Mouse (Mus musculus) lung, embryonic 15.5 days (tissue): ENCODE results near the gene BC055324. TPM values are rescaled to one million over a fixed set of nuclear protein-coding genes. Genes with fewer than 3 reads are reported as not detected.

Experiments used
- ATAC-seq: fragments of 200-750 bp; cut with Nextera tagmentation; 2 replicates; pipeline ENCODE4 v1.8.0; 2017; ENCODE audit warnings: moderate number of reproducible peaks, borderline replicate concordance; ENCODE audit not compliant: low FRiP score, low TSS enrichment; ENCODE audit errors: extremely low read depth
- H3K27ac ChIP-seq: fragments of 300-500 bp; sonication (generic); 2 replicates; pipeline ENCODE4 v1.5.1; 2015; ENCODE audit warnings: moderate library complexity, mild to moderate bottlenecking, inconsistent platforms
- H3K27me3 ChIP-seq: fragments of 300-500 bp; sonication (generic); 2 replicates; pipeline ENCODE4 v1.6.1; 2015; ENCODE audit warnings: inconsistent platforms
- H3K36me3 ChIP-seq: fragments of 300-500 bp; sonication (generic); 2 replicates; pipeline ENCODE4 v1.6.1; 2015; ENCODE audit warnings: inconsistent platforms
- H3K4me1 ChIP-seq: fragments of 300-500 bp; sonication (generic); 2 replicates; pipeline ENCODE4 v1.6.1; 2015; ENCODE audit warnings: inconsistent platforms
- H3K4me2 ChIP-seq: fragments of 300-500 bp; sonication (generic); 2 replicates; pipeline ENCODE4 v1.6.1; 2015; ENCODE audit warnings: inconsistent platforms, mild to moderate bottlenecking, moderate library complexity
- H3K4me3 ChIP-seq: fragments of 300-500 bp; sonication (generic); 2 replicates; pipeline ENCODE4 v1.5.1; 2015; ENCODE audit warnings: mild to moderate bottlenecking, inconsistent platforms
- H3K9ac ChIP-seq: fragments of 300-500 bp; sonication (generic); 2 replicates; pipeline ENCODE4 v1.6.1; 2015; ENCODE audit warnings: inconsistent platforms
- H3K9me3 ChIP-seq: fragments of 300-500 bp; sonication (generic); 2 replicates; pipeline ENCODE4 v1.6.1; 2016; ENCODE audit warnings: inconsistent platforms
- WGBS: fragments of 180-500 bp; shearing (Covaris S2); methylation state at CpG from one replicate; pipeline ENCODE4 v1.1.7; 2015; 5-methylcytosine and 5-hydroxymethylcytosine counted together
- polyA plus RNA-seq: library from polyadenylated mRNA; unstranded; fragments of >200 nt; fragmentation: Nextera tagmentation; extraction: Ambion mirVana; gene quantifications from 2 replicates; pipeline ENCODE4 v1.2.1, GENCODE M21; 2015

Gene BC055324
- polyA plus RNA-seq, 1 experiment from 2014 or later, result 27.2 TPM

DNA sequence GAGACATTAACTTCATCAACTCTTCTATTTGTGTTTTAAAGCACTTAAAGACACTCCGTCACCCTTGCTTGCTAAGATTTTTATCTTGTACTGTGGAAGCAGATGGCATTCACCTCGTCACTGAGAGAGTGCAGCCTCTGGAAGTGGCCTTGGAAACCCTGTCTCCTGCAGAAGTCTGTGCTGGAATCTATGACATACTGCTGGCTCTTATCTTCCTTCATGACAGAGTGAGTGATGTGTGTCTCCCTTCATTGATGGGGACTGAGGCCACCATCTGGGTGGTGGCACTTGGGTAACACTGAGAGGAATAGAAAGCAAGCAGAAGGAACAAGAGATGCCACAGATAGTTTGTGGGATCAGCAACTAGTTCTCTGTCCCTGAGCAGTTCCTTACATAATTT is 60.0 kb downstream of the BC055324 start:
- Histone ChIP-seq H3K9me3 (no peaks in the 10 kb centered on the region), H3K27me3 (no peaks in the 10 kb centered on the region), H3K36me3 (peaks cover 51% of the 10 kb centered on the region), H3K4me3 (no peak overlapping the region), H3K9ac (no peak overlapping the region), H3K4me2 (no peak overlapping the region), H3K4me1 (peaks cover 16% of the 10 kb centered on the region), H3K27ac (no peak overlapping the region)
- ATAC-seq, result no peak
- WGBS, result 72% methylated on average over 2 of the region's 2 CpGs

- Histone ChIP-seq H3K4me3 (no peak overlapping the region), H3K4me1 (peaks cover 21% of the 10 kb centered on the region), H3K4me2 (no peak overlapping the region), H3K36me3 (peaks cover 32% of the 10 kb centered on the region), H3K9ac (no peak overlapping the region), H3K27ac (no peak overlapping the region), H3K9me3 (no peaks in the 10 kb centered on the region), H3K27me3 (no peaks in the 10 kb centered on the region)
- WGBS, result 79% methylated on average over 8 of the region's 8 CpGs
- ATAC-seq, result no peak
These were observed 62.8 kb downstream of the BC055324 start for GRCm38 (mm10) chr1:163931801-163932200.

- peak overlapping the region; percentile 91 for H3K4me3 ChIP-seq
- H3K9ac ChIP-seq, result peak overlapping the region; percentile 92
- 2% methylated on average over 12 of the region's 12 CpGs for WGBS
- peak; percentile 29; the same call in 1 of the 2 replicates for ATAC-seq
- no peaks in the 10 kb centered on the region for H3K9me3 ChIP-seq
- H3K36me3 ChIP-seq, result peaks cover 19% of the 10 kb centered on the region
- H3K27me3 ChIP-seq, result no peaks in the 10 kb centered on the region; the same call in 1 of the 2 replicates
- H3K4me1 ChIP-seq, result peaks cover 21% of the 10 kb centered on the region
- peak overlapping the region; percentile 78 for H3K4me2 ChIP-seq
- H3K27ac ChIP-seq, result peak overlapping the region; percentile 78; the same call in 1 of the 2 replicates
These were observed 64.2 kb downstream of the BC055324 start for GRCm38 (mm10) chr1:163930458-163930794.

- Histone ChIP-seq H3K4me3 (peak overlapping the region; percentile 91), H3K4me1 (peaks cover 21% of the 10 kb centered on the region), H3K36me3 (peaks cover 13% of the 10 kb centered on the region), H3K27ac (peak overlapping the region; percentile 78), H3K9ac (peak overlapping the region; percentile 92), H3K4me2 (peak overlapping the region; percentile 78), H3K27me3 (no peaks in the 10 kb centered on the region; the same call in 1 of the 2 replicates), H3K9me3 (no peaks in the 10 kb centered on the region)
- peak; percentile 93 for ATAC-seq
- WGBS, result under 1% methylated on average over 76 of the region's 77 CpGs
These were observed 64.7 kb downstream of the BC055324 start for GRCm38 (mm10) chr1:163929636-163930457.

DNA sequence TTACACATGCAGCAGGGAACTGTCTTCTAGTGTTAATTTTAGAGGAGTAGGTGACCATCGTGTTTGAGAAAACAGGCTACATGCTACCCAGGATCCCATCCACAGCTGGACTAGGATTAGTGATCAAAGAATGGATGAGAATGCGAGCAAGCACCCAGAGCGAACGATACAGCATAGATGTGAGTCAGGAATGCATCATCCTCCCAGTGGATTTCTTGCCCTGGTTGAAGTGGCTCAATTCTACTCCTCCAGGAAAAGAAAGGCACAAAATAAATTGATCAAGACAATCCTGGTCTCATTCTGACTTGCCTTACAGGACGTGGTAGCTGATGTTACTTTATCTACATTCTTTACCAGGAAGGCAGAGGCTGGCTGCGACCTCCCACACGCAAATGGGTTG is 65.8 kb downstream of the BC055324 start, which contains the start of gene Scyl3:
Gene Scyl3, plus strand, starts transcription at position 255 of the 400 bp plus-strand sequence.
- ATAC-seq, result no peak
- WGBS, result 62% methylated on average over 7 of the region's 7 CpGs
- H3K4me3 ChIP-seq, result peak within 1 kb of the TSS; percentile 91
- H3K27ac ChIP-seq, result peak within 1 kb of the TSS; percentile 78
- peaks cover 21% of the 10 kb centered on the region for H3K4me1 ChIP-seq
- peak within 1 kb of the TSS; percentile 92 for H3K9ac ChIP-seq
- no peaks in the 10 kb centered on the region for H3K9me3 ChIP-seq
- peaks cover 4% of the 10 kb centered on the region; the same call in 1 of the 2 replicates for H3K36me3 ChIP-seq
- no peaks in the 10 kb centered on the region; the same call in 1 of the 2 replicates for H3K27me3 ChIP-seq
- peak within 1 kb of the TSS; percentile 78 for H3K4me2 ChIP-seq

DNA sequence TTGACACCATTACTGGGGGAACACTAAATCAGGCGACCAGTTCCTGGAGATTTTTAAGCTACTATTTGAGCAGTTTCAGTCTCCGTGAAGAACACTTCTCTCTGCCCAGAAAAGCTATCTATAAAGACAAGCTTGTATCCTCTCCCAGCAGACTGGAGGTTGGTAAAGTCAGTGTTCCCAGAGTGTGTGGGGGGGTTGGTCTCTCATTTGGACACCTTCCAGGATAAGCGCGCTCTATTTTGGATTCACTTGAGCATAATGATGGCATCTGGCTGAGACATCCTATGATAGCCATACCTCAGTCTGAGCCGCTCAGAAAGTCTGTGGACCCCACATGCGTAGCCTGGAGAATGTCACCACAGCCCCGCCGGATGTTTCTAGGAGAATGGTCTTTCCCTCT is 70.5 kb downstream of the BC055324 start:
- no peak overlapping the region for H3K27ac ChIP-seq
- H3K9ac ChIP-seq, result no peak overlapping the region
- 71% methylated on average over 8 of the region's 8 CpGs for WGBS
- H3K4me3 ChIP-seq, result no peak overlapping the region
- H3K27me3 ChIP-seq, result no peaks in the 10 kb centered on the region; the same call in 1 of the 2 replicates
- H3K4me1 ChIP-seq, result 0 out of 2 replicates have a peak, but pooled peaks cover 5% of the 10 kb centered on the region
- H3K4me2 ChIP-seq, result no peak overlapping the region
- no peak for ATAC-seq
- H3K9me3 ChIP-seq, result no peaks in the 10 kb centered on the region
- no peaks in the 10 kb centered on the region for H3K36me3 ChIP-seq

GRCm38 (mm10) chr1:163917349-163918160 is 77.0 kb downstream of the BC055324 start:
- H3K27me3 ChIP-seq, result no peaks in the 10 kb centered on the region
- H3K36me3 ChIP-seq, result no peaks in the 10 kb centered on the region
- peak; percentile 83; the same call in 1 of the 2 replicates for ATAC-seq
- H3K9ac ChIP-seq, result no peak overlapping the region
- no peak overlapping the region for H3K27ac ChIP-seq
- WGBS, result 45% methylated on average over 5 of the region's 5 CpGs
- H3K9me3 ChIP-seq, result no peaks in the 10 kb centered on the region
- H3K4me1 ChIP-seq, result no peaks in the 10 kb centered on the region
- H3K4me3 ChIP-seq, result no peak overlapping the region
- no peak overlapping the region for H3K4me2 ChIP-seq

GRCm38 (mm10) chr1:163911981-163912380 is 82.6 kb downstream of the BC055324 start:
- Histone ChIP-seq H3K4me3 (no peak overlapping the region), H3K27me3 (no peaks in the 10 kb centered on the region), H3K9ac (no peak overlapping the region), H3K4me1 (peaks cover 3% of the 10 kb centered on the region; the same call in 1 of the 2 replicates), H3K27ac (no peak overlapping the region), H3K36me3 (no peaks in the 10 kb centered on the region), H3K9me3 (no peaks in the 10 kb centered on the region), H3K4me2 (no peak overlapping the region)
- WGBS, result 89% methylated on average over 11 of the region's 11 CpGs
- no peak for ATAC-seq

- no peak for ATAC-seq
- WGBS, result 93% methylated on average over 9 of the region's 9 CpGs
- Histone ChIP-seq H3K27me3 (no peaks in the 10 kb centered on the region), H3K9me3 (no peaks in the 10 kb centered on the region), H3K9ac (no peak overlapping the region), H3K4me2 (no peak overlapping the region), H3K4me1 (peaks cover 3% of the 10 kb centered on the region; the same call in 1 of the 2 replicates), H3K36me3 (no peaks in the 10 kb centered on the region), H3K27ac (no peak overlapping the region), H3K4me3 (no peak overlapping the region)
These were observed 83.8 kb downstream of the BC055324 start for GRCm38 (mm10) chr1:163910785-163911184.

GRCm38 (mm10) chr1:163910343-163910742 is 84.3 kb downstream of the BC055324 start:
- Histone ChIP-seq H3K4me2 (no peak overlapping the region), H3K27me3 (no peaks in the 10 kb centered on the region), H3K9ac (no peak overlapping the region), H3K4me1 (peaks cover 3% of the 10 kb centered on the region; the same call in 1 of the 2 replicates), H3K36me3 (no peaks in the 10 kb centered on the region), H3K4me3 (no peak overlapping the region), H3K27ac (no peak overlapping the region), H3K9me3 (no peaks in the 10 kb centered on the region)
- ATAC-seq, result no peak
- 4% methylated on average over 2 of the region's 2 CpGs for WGBS

DNA sequence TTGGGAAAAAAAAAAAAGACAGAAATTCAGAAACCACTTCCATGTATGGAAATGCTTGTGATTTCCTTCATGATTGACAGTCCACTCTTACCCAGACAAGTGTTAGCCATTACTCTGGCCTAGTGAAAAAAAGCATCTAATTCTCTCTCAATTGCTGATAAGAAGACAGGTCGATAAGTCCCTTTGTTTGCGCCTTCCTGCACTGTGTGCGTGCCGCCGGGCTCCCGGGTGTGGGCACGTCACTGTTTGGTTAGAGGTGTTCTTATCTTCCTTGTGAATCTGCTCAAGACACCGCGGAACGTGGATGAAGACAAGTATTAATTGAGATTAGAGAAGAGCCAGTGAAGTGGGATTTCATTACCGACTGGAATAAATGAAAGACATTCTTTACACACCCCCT is 86.2 kb downstream of the BC055324 start:
- 32% methylated on average over 11 of the region's 11 CpGs for WGBS
- no peaks in the 10 kb centered on the region for H3K27me3 ChIP-seq
- H3K9me3 ChIP-seq, result no peaks in the 10 kb centered on the region
- H3K27ac ChIP-seq, result no peak overlapping the region
- no peak overlapping the region for H3K4me3 ChIP-seq
- H3K4me1 ChIP-seq, result peaks cover 3% of the 10 kb centered on the region; the same call in 1 of the 2 replicates
- no peak overlapping the region for H3K9ac ChIP-seq
- no peak for ATAC-seq
- no peak overlapping the region for H3K4me2 ChIP-seq
- H3K36me3 ChIP-seq, result no peaks in the 10 kb centered on the region
